Mouse (Mus musculus): ENCODE measurements around the gene Mtg2. TPM values are rescaled to one million over a fixed set of nuclear protein-coding genes. Genes with fewer than 3 reads are reported as not detected.

Mtg2 gene
- polyA plus RNA-seq, 1 experiment from 2014 or later: 34.2 TPM

DNA sequence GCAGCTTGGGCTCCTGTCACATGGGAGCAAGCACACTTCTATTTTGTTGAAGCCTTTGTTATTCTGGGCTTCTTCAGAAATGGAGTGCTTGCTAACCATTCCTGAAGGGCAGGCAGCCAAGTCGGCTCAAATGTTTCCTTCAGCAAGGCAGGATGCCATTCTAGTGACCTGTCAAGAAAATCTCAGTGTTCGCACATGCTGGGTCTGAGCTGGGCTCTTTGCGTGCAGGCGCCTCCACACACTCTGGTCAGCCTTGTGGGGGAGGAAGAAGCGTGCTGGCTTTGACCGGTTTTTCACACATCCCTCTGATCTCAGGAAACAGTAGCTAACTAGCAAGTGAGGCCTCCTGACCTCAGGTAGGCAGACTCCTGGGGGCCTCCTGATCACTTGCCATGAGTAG is 44.9 kb downstream of the Mtg2 start:
- Histone ChIP-seq H3K9ac (0 out of 2 replicates have a peak overlapping the region, but pooled peaks have one; percentile 22), H3K4me2 (no peak overlapping the region), H3K9me3 (replicated peaks) (no peaks in the 10 kb centered on the region), H3K36me3 (ENCODE audit: poor library complexity, severe bottlenecking) (no peaks in the 10 kb centered on the region), H3K4me1 (peaks cover 57% of the 10 kb centered on the region), H3K4me3 (no peak overlapping the region), H3K27ac (peak overlapping the region; percentile 60), H3K27me3 (no peaks in the 10 kb centered on the region)
- WGBS: 33% methylated on average over 6 of the region's 6 CpGs
- no peak for ATAC-seq

DNA sequence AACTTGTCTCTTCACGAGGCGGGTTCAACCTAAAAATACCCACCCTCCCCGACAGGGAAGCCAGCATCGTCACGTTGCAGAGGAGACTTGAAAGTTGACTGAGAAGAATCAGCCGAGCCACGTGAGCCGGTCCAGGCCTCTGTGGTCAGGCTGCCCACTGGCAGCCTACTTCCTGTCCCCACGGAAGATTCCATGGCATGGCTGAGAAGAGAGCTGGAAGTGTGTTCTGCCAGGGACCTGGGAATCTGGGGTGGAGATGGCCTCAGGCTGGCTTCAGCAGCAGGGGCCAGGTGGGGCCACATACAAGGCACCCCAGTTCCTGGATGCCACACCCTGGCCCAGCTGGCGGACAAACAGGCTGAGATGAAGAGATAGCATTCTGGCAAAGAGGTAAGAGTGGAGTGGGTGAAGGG is 45.7 kb downstream of the Mtg2 start:
- H3K27ac ChIP-seq: peak overlapping the region; percentile 40; the same call in 1 of the 2 replicates
- H3K4me2 ChIP-seq: no peak overlapping the region
- 78% methylated on average over 10 of the region's 10 CpGs for WGBS
- peaks cover 58% of the 10 kb centered on the region for H3K4me1 ChIP-seq
- no peaks in the 10 kb centered on the region for H3K27me3 ChIP-seq
- no peak overlapping the region for H3K4me3 ChIP-seq
- no peaks in the 10 kb centered on the region for H3K36me3 ChIP-seq (ENCODE audit: poor library complexity, severe bottlenecking)
- no peaks in the 10 kb centered on the region for H3K9me3 ChIP-seq (replicated peaks)
- H3K9ac ChIP-seq: no peak overlapping the region
- ATAC-seq: no peak

GRCm38 (mm10) chr2:180116741-180117484 is 46.5 kb downstream of the Mtg2 start:
- Histone ChIP-seq H3K27ac (peak overlapping the region; percentile 93), H3K4me2 (peak overlapping the region; percentile 97), H3K36me3 (ENCODE audit: poor library complexity, severe bottlenecking) (no peaks in the 10 kb centered on the region), H3K4me3 (no peak overlapping the region), H3K27me3 (no peaks in the 10 kb centered on the region), H3K9ac (peak overlapping the region; percentile 32), H3K9me3 (replicated peaks) (no peaks in the 10 kb centered on the region), H3K4me1 (peaks cover 58% of the 10 kb centered on the region)
- WGBS: 65% methylated on average over 8 of the region's 8 CpGs
- no peak for ATAC-seq

DNA sequence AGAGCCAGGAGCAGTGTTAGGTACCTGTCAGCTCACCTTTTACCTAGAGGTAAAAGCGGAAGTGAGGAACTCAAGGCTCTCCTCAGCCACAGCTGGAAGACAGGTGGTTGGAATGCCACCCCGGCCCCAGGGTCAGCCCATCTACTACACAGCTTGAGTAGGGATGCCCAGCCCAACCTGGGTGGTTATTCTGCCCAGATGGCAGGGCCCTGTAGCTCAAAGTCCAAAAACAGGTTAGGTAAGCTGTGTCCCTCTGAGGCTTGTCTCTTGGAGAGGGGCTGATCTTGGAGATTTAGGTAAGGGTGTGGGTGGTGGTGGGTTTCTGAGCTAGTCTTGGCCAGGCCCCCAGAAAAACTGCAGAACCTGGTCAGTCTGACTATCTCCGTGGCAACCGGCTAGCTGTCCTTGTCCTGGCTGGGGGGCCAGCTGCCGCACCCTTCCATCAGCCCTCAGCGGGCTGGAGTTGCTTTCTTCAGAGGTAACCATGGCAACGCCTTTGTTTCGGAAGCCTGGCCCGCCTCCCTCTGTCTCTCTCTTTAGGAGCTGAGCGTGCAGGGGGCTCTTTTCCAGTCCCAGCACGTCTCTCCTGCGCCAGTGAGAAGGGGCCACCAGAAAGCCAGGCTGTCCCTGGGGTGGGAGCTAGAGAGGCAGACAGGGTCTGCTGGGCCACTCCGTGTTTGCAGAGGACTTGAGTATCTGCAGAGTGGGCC is 47.3 kb downstream of the Mtg2 start:
- Histone ChIP-seq H3K27ac (peak overlapping the region; percentile 93), H3K9me3 (replicated peaks) (no peaks in the 10 kb centered on the region), H3K27me3 (no peaks in the 10 kb centered on the region), H3K36me3 (ENCODE audit: poor library complexity, severe bottlenecking) (no peaks in the 10 kb centered on the region), H3K4me2 (peak overlapping the region; percentile 97), H3K4me1 (peaks cover 58% of the 10 kb centered on the region), H3K4me3 (peak overlapping the region; percentile 95), H3K9ac (peak overlapping the region; percentile 32)
- WGBS: 8% methylated on average over 13 of the region's 13 CpGs
- ATAC-seq: peak; percentile 46

DNA sequence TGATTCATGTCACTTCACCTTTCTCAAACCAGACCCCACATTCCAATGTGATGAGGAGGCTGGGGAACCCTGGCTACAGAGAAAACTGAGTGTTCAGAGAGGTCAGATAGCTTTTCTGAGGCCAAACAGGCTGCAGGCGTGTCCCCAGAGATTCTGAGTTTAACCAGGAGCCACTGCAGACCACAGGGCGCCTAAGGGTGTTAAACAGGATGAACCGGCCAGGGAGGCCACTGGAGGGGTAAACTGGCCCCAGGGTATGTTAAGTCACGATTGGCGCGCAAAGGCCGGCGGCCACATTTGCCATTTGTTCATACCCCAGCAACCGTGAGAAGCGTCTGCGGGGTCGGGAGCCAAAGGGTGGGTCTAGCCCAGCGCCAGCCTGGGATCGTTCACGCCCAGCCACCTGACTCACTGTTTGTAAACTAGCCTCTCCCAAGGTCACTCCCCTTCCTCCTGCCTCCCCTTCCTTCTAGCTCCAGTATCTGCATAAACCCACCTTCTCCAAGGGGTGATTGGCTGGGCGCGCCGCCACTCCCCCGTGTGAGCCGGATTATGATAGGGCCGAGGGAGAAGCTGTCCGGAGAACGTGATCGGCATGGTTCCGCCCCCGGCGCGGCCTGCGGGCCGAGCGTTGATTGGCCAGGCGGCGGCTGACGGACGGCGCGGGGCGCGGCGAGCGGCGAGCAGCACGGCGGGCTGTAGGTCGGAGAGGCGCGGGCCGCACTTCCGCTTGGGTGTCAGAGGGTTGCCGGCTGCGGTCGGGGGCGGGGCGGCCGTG is 48.5 kb downstream of the Mtg2 start, which contains the start of gene Osbpl2:
Gene Osbpl2, plus strand, starts transcription at position 646 of the 778 bp plus-strand sequence.
- peak within 1 kb of the TSS; percentile 92 for H3K9ac ChIP-seq
- 1% methylated on average over 53 of the region's 55 CpGs for WGBS
- peak within 1 kb of the TSS; percentile 97 for H3K4me2 ChIP-seq
- peak within 1 kb of the TSS; percentile 93 for H3K27ac ChIP-seq
- H3K9me3 ChIP-seq (replicated peaks): no peaks in the 10 kb centered on the region
- ATAC-seq: peak; percentile 97
- peaks cover 7% of the 10 kb centered on the region for H3K36me3 ChIP-seq (ENCODE audit: poor library complexity, severe bottlenecking)
- H3K4me1 ChIP-seq: peaks cover 58% of the 10 kb centered on the region
- H3K27me3 ChIP-seq: no peaks in the 10 kb centered on the region
- H3K4me3 ChIP-seq: peak within 1 kb of the TSS; percentile 95

- peak overlapping the region; percentile 95 for H3K4me3 ChIP-seq
- H3K9ac ChIP-seq: peak overlapping the region; percentile 92
- peak; percentile 8 for ATAC-seq
- H3K4me1 ChIP-seq: peaks cover 50% of the 10 kb centered on the region
- peak overlapping the region; percentile 97 for H3K4me2 ChIP-seq
- no peaks in the 10 kb centered on the region for H3K27me3 ChIP-seq
- H3K36me3 ChIP-seq (ENCODE audit: poor library complexity, severe bottlenecking): peaks cover 9% of the 10 kb centered on the region
- WGBS: under 1% methylated on average over 63 of the region's 68 CpGs
- peak overlapping the region; percentile 72 for H3K27ac ChIP-seq
- no peaks in the 10 kb centered on the region for H3K9me3 ChIP-seq (replicated peaks)
Observed at GRCm38 (mm10) chr2:180119439-180120291, 49.3 kb downstream of the Mtg2 start.

DNA sequence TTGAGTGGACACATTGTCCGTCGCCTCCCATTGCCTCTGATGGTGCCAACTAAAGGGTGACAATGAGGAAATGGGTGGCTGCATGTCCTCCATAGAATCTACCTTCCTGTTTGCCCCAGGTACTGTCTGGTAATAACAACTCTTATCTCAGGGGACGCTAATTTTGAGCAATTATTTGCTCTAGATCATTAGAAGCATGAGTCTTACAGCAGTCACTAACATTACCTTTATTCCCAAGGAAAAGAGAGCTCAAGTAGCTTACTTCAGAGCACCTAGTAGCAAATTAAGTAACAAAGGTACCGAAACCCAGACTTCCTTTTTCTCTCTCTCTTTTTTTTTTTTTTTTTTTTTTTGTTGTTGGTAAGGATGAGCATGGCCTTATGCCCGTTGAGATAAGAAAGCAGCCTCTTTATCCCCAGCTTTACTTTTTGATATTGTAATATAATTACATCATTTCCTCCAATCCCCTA is 49.9 kb downstream of the Mtg2 start:
- WGBS: 76% methylated on average over 5 of the region's 5 CpGs

GRCm38 (mm10) chr2:180124192-180124591 is 53.8 kb downstream of the Mtg2 start:
- no peak overlapping the region for H3K27ac ChIP-seq
- H3K36me3 ChIP-seq (ENCODE audit: poor library complexity, severe bottlenecking): peaks cover 9% of the 10 kb centered on the region
- peaks cover 36% of the 10 kb centered on the region for H3K4me1 ChIP-seq
- no peaks in the 10 kb centered on the region for H3K9me3 ChIP-seq (replicated peaks)
- no peak overlapping the region for H3K4me2 ChIP-seq
- no peaks in the 10 kb centered on the region for H3K27me3 ChIP-seq
- ATAC-seq: no peak
- H3K9ac ChIP-seq: no peak overlapping the region
- WGBS: 85% methylated on average over 2 of the region's 2 CpGs
- no peak overlapping the region for H3K4me3 ChIP-seq

More for the DNA sequence above, 49.9 kb downstream of the Mtg2 start:
- no peaks in the 10 kb centered on the region for H3K27me3 ChIP-seq
- no peak for ATAC-seq
- H3K9ac ChIP-seq: peak overlapping the region; percentile 92; the same call in 1 of the 2 replicates
- H3K4me2 ChIP-seq: peak overlapping the region; percentile 97
- no peak overlapping the region for H3K27ac ChIP-seq
- H3K36me3 ChIP-seq (ENCODE audit: poor library complexity, severe bottlenecking): peaks cover 9% of the 10 kb centered on the region
- H3K4me3 ChIP-seq: peak overlapping the region; percentile 95
- peaks cover 45% of the 10 kb centered on the region for H3K4me1 ChIP-seq
- H3K9me3 ChIP-seq (replicated peaks): no peaks in the 10 kb centered on the region

DNA sequence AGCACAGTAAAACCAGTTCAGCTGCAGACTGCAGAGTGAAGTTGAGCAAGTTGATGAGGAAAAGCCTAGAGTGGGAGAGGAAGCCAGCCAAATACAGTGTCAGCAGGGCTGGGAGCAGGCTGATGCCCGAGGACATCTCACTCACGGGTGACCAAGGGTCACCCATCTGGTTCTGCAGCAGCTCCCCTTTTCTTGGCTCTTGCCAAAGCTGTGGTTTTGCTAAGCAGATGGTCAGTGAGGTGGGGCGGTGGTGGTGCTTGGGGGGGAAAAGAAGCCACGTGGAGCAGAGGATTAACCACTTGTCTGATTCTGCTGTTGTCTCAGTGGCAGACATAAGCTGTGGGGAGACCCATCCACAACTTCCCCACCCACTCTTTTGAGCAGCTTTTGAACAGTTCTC is 55.8 kb downstream of the Mtg2 start:
- Histone ChIP-seq H3K9ac (no peak overlapping the region), H3K9me3 (replicated peaks) (no peaks in the 10 kb centered on the region), H3K4me2 (no peak overlapping the region), H3K4me1 (peaks cover 28% of the 10 kb centered on the region), H3K36me3 (ENCODE audit: poor library complexity, severe bottlenecking) (peaks cover 9% of the 10 kb centered on the region), H3K27me3 (no peaks in the 10 kb centered on the region), H3K4me3 (no peak overlapping the region), H3K27ac (no peak overlapping the region; the same call in 1 of the 2 replicates)
- WGBS: 17% methylated on average over 4 of the region's 4 CpGs
- ATAC-seq: no peak; the same call in 1 of the 2 replicates

GRCm38 (mm10) chr2:180127675-180128074 is 57.3 kb downstream of the Mtg2 start:
- Histone ChIP-seq H3K9ac (no peak overlapping the region), H3K9me3 (replicated peaks) (no peaks in the 10 kb centered on the region), H3K27me3 (no peaks in the 10 kb centered on the region), H3K36me3 (ENCODE audit: poor library complexity, severe bottlenecking) (peaks cover 9% of the 10 kb centered on the region), H3K4me3 (no peak overlapping the region), H3K27ac (no peak overlapping the region), H3K4me1 (peaks cover 28% of the 10 kb centered on the region), H3K4me2 (no peak overlapping the region)
- no peak for ATAC-seq
- 61% methylated on average over 1 of the region's 1 CpGs for WGBS

- Histone ChIP-seq H3K27ac (no peak overlapping the region), H3K4me1 (no peaks in the 10 kb centered on the region), H3K9me3 (replicated peaks) (no peaks in the 10 kb centered on the region), H3K36me3 (ENCODE audit: poor library complexity, severe bottlenecking) (peaks cover 12% of the 10 kb centered on the region), H3K4me2 (no peak overlapping the region), H3K27me3 (no peaks in the 10 kb centered on the region), H3K4me3 (no peak overlapping the region), H3K9ac (no peak overlapping the region)
- WGBS: 97% methylated on average over 4 of the region's 4 CpGs
- ATAC-seq: no peak
Observed at GRCm38 (mm10) chr2:180133231-180133630, 62.8 kb downstream of the Mtg2 start.

All from forebrain, embryonic 13.5 days (tissue).